27 mouse cellular contexts compared by ENCODE assay signal in genomic region chr5:137825030-137825429, GRCm38 (mm10). TPM values are rescaled to one million over a fixed set of nuclear protein-coding genes. Genes with fewer than 3 reads are reported as not detected.
DNase-seq lines count a peak whose midpoint lies in the region; ATAC-seq and TF ChIP-seq lines count a peak whose summit lies in the region.
"Had no signal": no experiment of that assay in that cellular context is flagged by ENCODE, and none has a peak within 500 bp of the region (broad histone marks: within the 10 kb centered on the region; RNA-seq: fewer than 3 reads in every experiment).

No protein-coding gene starts in this region.

- no peaks in the 10 kb centered on the region for H3K79me2 ChIP-seq in liver, adult 2 months (ENCODE audit: control insufficient read depth, insufficient read depth, low read length)
- H3K79me2 ChIP-seq in macrophage (ENCODE audit: inconsistent target) = no peaks in the 10 kb centered on the region

- no peaks in the 10 kb centered on the region for H3K27me3 ChIP-seq in liver, adult 2 months (ENCODE audit: control insufficient read depth, insufficient read depth, low read length)
- H3K27me3 ChIP-seq in liver, embryonic 11.5 days (replicated peaks; ENCODE audit: control insufficient read depth, insufficient read depth, low read length) = no peaks in the 10 kb centered on the region
- H3K27me3 ChIP-seq: embryonic facial prominence, embryonic 15.5 days; hindbrain, embryonic 12.5 days; limb, embryonic 15.5 days had no signal

- peak; percentile 16 for DNase-seq in liver, adult 2 months (ENCODE audit: extremely low read depth, low read depth, low spot score)
- no peak for DNase-seq in liver, embryonic 11.5 days (ENCODE audit: low spot score)
- DNase-seq in testis, postnatal 10 days (ENCODE audit: low spot score) = peak; percentile 21
- DNase-seq in testis, postnatal 14 days (ENCODE audit: low spot score) = no peak
- no peak for DNase-seq in ovary, postnatal 36 days (ENCODE audit: low spot score)
- no peak for DNase-seq in left cerebral cortex, adult 2 months (ENCODE audit: extremely low spot score in 1 of 2, low spot score in 2 of 2)
- DNase-seq: adrenal gland, adult 2 months; cerebellum, adult 9-10 months; gastrocnemius, adult 2 months; kidney, adult 18-20 months; kidney, postnatal 4 days; left cerebral cortex, postnatal 4 days; lung, adult 2 months; lung, postnatal 4 days; retina, postnatal 1 day; right cerebral cortex, postnatal 25 days had no signal

- H3K4me3 ChIP-seq in liver, adult 2 months (ENCODE audit: insufficient read depth, low read depth, low read length) = no peak overlapping the region
- no peak overlapping the region for H3K4me3 ChIP-seq in liver, embryonic 11.5 days (ENCODE audit: low read depth, low read length)
- H3K4me3 ChIP-seq in macrophage (ENCODE audit: inconsistent target) = no peak overlapping the region
- no peak overlapping the region for H3K4me3 ChIP-seq in left cerebral cortex, adult 2 months
- H3K4me3 ChIP-seq: embryonic facial prominence, embryonic 15.5 days; gastrocnemius, adult 2 months; hindbrain, embryonic 12.5 days; limb, embryonic 15.5 days had no signal

- H3K36me3 ChIP-seq in liver, adult 2 months (ENCODE audit: control insufficient read depth, insufficient read depth, low read length) = no peaks in the 10 kb centered on the region
- H3K36me3 ChIP-seq in liver, embryonic 11.5 days (ENCODE audit: control insufficient read depth, insufficient read depth, low read length) = no peaks in the 10 kb centered on the region
- no peaks in the 10 kb centered on the region for H3K36me3 ChIP-seq in macrophage (ENCODE audit: inconsistent target)
- H3K36me3 ChIP-seq: embryonic facial prominence, embryonic 15.5 days; hindbrain, embryonic 12.5 days; limb, embryonic 15.5 days had no signal

- no peaks in the 10 kb centered on the region for H3K4me1 ChIP-seq in liver, adult 2 months (ENCODE audit: control insufficient read depth, insufficient read depth, low read length)
- no peaks in the 10 kb centered on the region for H3K4me1 ChIP-seq in liver, embryonic 11.5 days (replicated peaks; ENCODE audit: control insufficient read depth, insufficient read depth, low read length)
- H3K4me1 ChIP-seq: embryonic facial prominence, embryonic 15.5 days; hindbrain, embryonic 12.5 days; limb, embryonic 15.5 days had no signal

- WGBS in liver, adult 2 months = 86% methylated on average over 3 of the region's 3 CpGs
- WGBS in liver, embryonic 11.5 days = 73% methylated on average over 3 of the region's 3 CpGs
- WGBS in macrophage (ENCODE audit: missing documents) = 10% methylated on average over 3 of the region's 3 CpGs

- H3K9ac ChIP-seq in liver, adult 2 months (ENCODE audit: low read depth, low read length) = no peak overlapping the region
- H3K9ac ChIP-seq in liver, embryonic 11.5 days (ENCODE audit: low read depth, low read length) = no peak overlapping the region
- H3K9ac ChIP-seq: embryonic facial prominence, embryonic 15.5 days; hindbrain, embryonic 12.5 days; limb, embryonic 15.5 days had no signal

- H3K9me3 ChIP-seq in liver, embryonic 11.5 days (ENCODE audit: control insufficient read depth, low read length) = no peaks in the 10 kb centered on the region
- H3K9me3 ChIP-seq: embryonic facial prominence, embryonic 15.5 days; hindbrain, embryonic 12.5 days; limb, embryonic 15.5 days had no signal

- intact Hi-C loops in left cerebral cortex, adult 2 months (cut with DNase I) = no loop called here

- TF ChIP-seq POLR2A in liver, adult 2 months (IDR thresholded peaks at IDR 0.05; ENCODE audit: extremely low read depth, insufficient read depth, low read length) = no peak

- TF ChIP-seq CTCF in liver, adult 2 months (IDR thresholded peaks at IDR 0.05; ENCODE audit: low read depth, low read length) = no peak
- TF ChIP-seq CTCF in left cerebral cortex, adult 2 months (IDR thresholded peaks at IDR 0.05) = no peak

- H3K4me2 ChIP-seq in liver, embryonic 11.5 days = no peak overlapping the region
- H3K4me2 ChIP-seq: embryonic facial prominence, embryonic 15.5 days; heart, embryonic 11.5 days; hindbrain, embryonic 12.5 days; limb, embryonic 15.5 days; midbrain, embryonic 11.5 days had no signal

- ATAC-seq in liver, embryonic 11.5 days (replicated peaks; ENCODE audit: low FRiP score) = no peak
- ATAC-seq: forebrain, embryonic 14.5 days had no signal

- no peak overlapping the region for H3K27ac ChIP-seq in liver, adult 2 months (replicated peaks; ENCODE audit: insufficient read depth, low read depth, low read length)
- H3K27ac ChIP-seq in liver, embryonic 11.5 days (ENCODE audit: low read depth, low read length) = no peak overlapping the region
- peak overlapping the region; percentile 63 for H3K27ac ChIP-seq in macrophage
- H3K27ac ChIP-seq in left cerebral cortex, adult 2 months = no peak overlapping the region
- H3K27ac ChIP-seq: embryonic facial prominence, embryonic 15.5 days; gastrocnemius, adult 2 months; hindbrain, embryonic 12.5 days; limb, embryonic 15.5 days; stomach, postnatal 0 days had no signal

RNA-seq across cellular contexts. Expression of gene Pilra, which starts 11.1 kb away (rescaled TPM):
- total RNA-seq in liver, adult 2 months (2014; rRNA removed) = 3.2 TPM in 2 replicates
- 2.3 and 2.4 TPM in 2 replicates for polyA plus RNA-seq in liver, adult 2 months (2012; rRNA removed)
- polyA plus RNA-seq in liver, embryonic 11.5 days (2014; fragmentation: Nextera tagmentation; extraction: Ambion mirVana) = 1.3 and 1.5 TPM in 2 replicates
- 10 to 100 TPM in 16 of 26 experiments, 1 to 10 TPM in 10; 1.7 to 73.9 (median 16.1) TPM for total RNA-seq in macrophage (2018; cell fraction: chromatin; rRNA removed)
- total RNA-seq in macrophage (2018; cell fraction: cytosol; rRNA removed) = 10 to 100 TPM in 13 of 26 experiments, 1 to 10 TPM in 13; 2.2 to 46.2 (median 13.9) TPM
- 100 to 1,000 TPM in 1 of 26 experiments, 10 to 100 TPM in 22, 1 to 10 TPM in 3; 5.7 to 123 (median 28.7) TPM for total RNA-seq in macrophage (2018; cell fraction: nucleus; rRNA removed)
- 5.9 to 17.4 TPM (median 7.6 TPM) in 3 replicates for polyA plus RNA-seq in macrophage (2018)
- total RNA-seq in left cerebral cortex, adult 2 months (2021) = 1 to 10 TPM in 1 of 2 experiments, under 1 TPM in 1; 0.54 to 1.3 TPM

RNA-seq across cellular contexts. Expression of gene Pilrb1, which starts 32.9 kb away (rescaled TPM):
- total RNA-seq in liver, adult 2 months (2014; rRNA removed) = 3.2 and 6.1 TPM in 2 replicates
- 2.7 and 5.1 TPM in 2 replicates for polyA plus RNA-seq in liver, adult 2 months (2012; rRNA removed)
- 1.5 and 1.6 TPM in 2 replicates for polyA plus RNA-seq in liver, embryonic 11.5 days (2014; fragmentation: Nextera tagmentation; extraction: Ambion mirVana)
- total RNA-seq in macrophage (2018; cell fraction: chromatin; rRNA removed) = 10 to 100 TPM in 16 of 26 experiments, 1 to 10 TPM in 10; 1.4 to 64.1 (median 16.3) TPM
- total RNA-seq in macrophage (2018; cell fraction: cytosol; rRNA removed) = 10 to 100 TPM in 13 of 26 experiments, 1 to 10 TPM in 13; 2.0 to 33.1 (median 10.0) TPM
- 10 to 100 TPM in 24 of 26 experiments, 1 to 10 TPM in 2; 4.3 to 95.8 (median 29.3) TPM for total RNA-seq in macrophage (2018; cell fraction: nucleus; rRNA removed)
- polyA plus RNA-seq in macrophage (2018) = 7.2 to 9.0 TPM (median 7.9 TPM) in 3 replicates
- total RNA-seq in left cerebral cortex, adult 2 months (2021) = not detected
- total RNA-seq: layer of hippocampus, postnatal 10 days; left cerebral cortex, adult 8-10 months; left cerebral cortex, postnatal 4 days had no signal
- polyA plus RNA-seq: forebrain, embryonic 14.5 days; hindbrain, embryonic 12.5 days; midbrain, embryonic 11.5 days; neural tube, embryonic 11.5 days had no signal

RNA-seq across cellular contexts. Expression of gene Zcwpw1, which starts 37.4 kb away (rescaled TPM):
- total RNA-seq in liver, adult 2 months (2014; rRNA removed) = 3.3 and 4.2 TPM in 2 replicates
- 1.7 and 1.9 TPM in 2 replicates for polyA plus RNA-seq in liver, adult 2 months (2012; rRNA removed)
- 10.2 and 13.1 TPM in 2 replicates for polyA plus RNA-seq in liver, embryonic 11.5 days (2014; fragmentation: Nextera tagmentation; extraction: Ambion mirVana)
- 10 to 100 TPM in 6 of 26 experiments, 1 to 10 TPM in 20; 2.9 to 15.9 (median 7.9) TPM for total RNA-seq in macrophage (2018; cell fraction: chromatin; rRNA removed)
- 1 to 10 TPM; 1.1 to 3.2 (median 1.7) TPM for total RNA-seq in macrophage (2018; cell fraction: cytosol; rRNA removed)
- 10 to 100 TPM in 1 of 26 experiments, 1 to 10 TPM in 25; 2.1 to 12.1 (median 3.8) TPM for total RNA-seq in macrophage (2018; cell fraction: nucleus; rRNA removed)
- polyA plus RNA-seq in macrophage (2018) = 1.8 to 4.1 TPM (median 2.8 TPM) in 3 replicates
- total RNA-seq in left cerebral cortex, adult 2 months (2021) = 1 to 10 TPM; 5.7 to 8.2 TPM

RNA-seq across cellular contexts. Expression of gene Mepce, which starts 37.6 kb away (rescaled TPM):
- 13.7 and 15.9 TPM in 2 replicates for total RNA-seq in liver, adult 2 months (2014; rRNA removed)
- 16.3 and 18.7 TPM in 2 replicates for polyA plus RNA-seq in liver, adult 2 months (2012; rRNA removed)
- polyA plus RNA-seq in liver, embryonic 11.5 days (2014; fragmentation: Nextera tagmentation; extraction: Ambion mirVana) = 9.3 and 11.1 TPM in 2 replicates
- total RNA-seq in macrophage (2018; cell fraction: chromatin; rRNA removed) = 10 to 100 TPM in 25 of 26 experiments, 1 to 10 TPM in 1; 8.4 to 35.4 (median 19.6) TPM
- total RNA-seq in macrophage (2018; cell fraction: cytosol; rRNA removed) = 10 to 100 TPM; 11.4 to 33.5 (median 25.0) TPM
- 10 to 100 TPM; 12.1 to 46.5 (median 30.3) TPM for total RNA-seq in macrophage (2018; cell fraction: nucleus; rRNA removed)
- polyA plus RNA-seq in macrophage (2018) = 23.9 to 28.3 TPM (median 26.6 TPM) in 3 replicates
- 10 to 100 TPM; 40.1 to 45.2 TPM for total RNA-seq in left cerebral cortex, adult 2 months (2021)

RNA-seq across cellular contexts. Expression of gene Ppp1r35, which starts 46.4 kb away (rescaled TPM):
- total RNA-seq in liver, adult 2 months (2014; rRNA removed) = 11.5 and 16.7 TPM in 2 replicates
- 28.9 and 34.0 TPM in 2 replicates for polyA plus RNA-seq in liver, adult 2 months (2012; rRNA removed)
- 49.4 and 55.0 TPM in 2 replicates for polyA plus RNA-seq in liver, embryonic 11.5 days (2014; fragmentation: Nextera tagmentation; extraction: Ambion mirVana)
- 10 to 100 TPM in 14 of 26 experiments, 1 to 10 TPM in 11, not detected in 1; 3.1 to 25.8 (median 11.2) TPM for total RNA-seq in macrophage (2018; cell fraction: chromatin; rRNA removed)
- total RNA-seq in macrophage (2018; cell fraction: cytosol; rRNA removed) = 10 to 100 TPM; 10.2 to 22.7 (median 17.1) TPM
- 10 to 100 TPM in 19 of 26 experiments, 1 to 10 TPM in 7; 5.0 to 34.0 (median 14.7) TPM for total RNA-seq in macrophage (2018; cell fraction: nucleus; rRNA removed)
- 2.7 to 25.9 TPM (median 20.7 TPM) in 3 replicates for polyA plus RNA-seq in macrophage (2018)
- 10 to 100 TPM; 22.8 to 25.6 TPM for total RNA-seq in left cerebral cortex, adult 2 months (2021)

Comparison
In these comparisons a context has a peak if more than half of its experiments do, and no peak if none do; other contexts are left out.
1. DNase-seq: peak in liver, adult 2 months (single experiment) and testis, postnatal 10 days (single experiment); none in liver, embryonic 11.5 days (single experiment), testis, postnatal 14 days (single experiment), ovary, postnatal 36 days (single experiment) and left cerebral cortex, adult 2 months (0 of 2).